Mouse (Mus musculus): ENCODE measurements around the gene Cyp4f39.

DNA sequence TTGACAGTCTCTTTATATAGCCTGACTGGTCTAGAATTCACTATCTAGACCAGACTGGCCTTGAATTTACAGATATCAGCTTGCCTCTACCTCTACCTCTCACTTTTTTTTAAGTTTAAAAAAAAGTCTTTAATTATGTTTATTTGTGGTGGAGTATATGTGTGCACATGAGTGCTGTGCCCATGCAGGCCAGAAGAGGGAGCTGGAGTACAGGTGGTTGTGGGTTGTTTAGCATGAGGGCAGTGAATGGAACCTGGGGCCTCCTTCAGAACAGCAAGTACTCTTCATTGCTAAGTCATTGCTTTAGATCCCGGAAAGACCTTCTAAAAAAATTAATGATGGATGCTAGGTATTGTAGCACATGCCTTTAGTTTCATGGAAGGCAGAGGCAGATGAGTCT is 3.5 kb upstream of the Cyp4f39 start:
- no peak for TF ChIP-seq CHD2 (IDR thresholded peaks at IDR 0.05; ENCODE audit: low read length)
- peak; percentile 11 to 19 (median 13); a peak in 2 of 6 replicates for TF ChIP-seq CTCF (IDR thresholded peaks at IDR 0.05 in 2 of 3, conservative IDR thresholded peaks at IDR 0.05 in 1 of 3; ENCODE audit: control insufficient read depth in 1 of 3, insufficient read depth in 1 of 3, low read depth in 2 of 3, low read length in 3 of 3, poor library complexity in 1 of 3, severe bottlenecking in 1 of 3)
- TF ChIP-seq JUND (IDR thresholded peaks at IDR 0.05; ENCODE audit: low read depth, low read length) = no peak
- no peak for TF ChIP-seq SIN3A (IDR thresholded peaks at IDR 0.05; ENCODE audit: low read length)
- TF ChIP-seq CHD1 (IDR thresholded peaks at IDR 0.05; ENCODE audit: low read depth, low read length) = no peak

Measured in MEL (cell line).